Mouse (Mus musculus) CH12.LX (cell line): ENCODE measurements around the gene Ripk1. TPM values are rescaled to one million over a fixed set of nuclear protein-coding genes. Genes with fewer than 3 reads are reported as not detected.
"Not testable (repeated sequence)": the region's sequence is repeated elsewhere in the genome, so short reads cannot be mapped to it uniquely, and the experiment has no call there.

Source experiments
- DNase-seq: peaks from one replicate; pipeline ENCODE4 v3.0.0-alpha.2; 2013; ENCODE audit errors: extremely low read depth
- H3K27ac ChIP-seq: 2 replicates; pipeline ENCODE4 v1.5.1; 2012; ENCODE audit warnings: low read depth, mild to moderate bottlenecking, control low read depth, moderate library complexity; ENCODE audit not compliant: insufficient read depth
- H3K27me3 ChIP-seq: replicated peaks from 2 replicates; pipeline ENCODE3; 2012; ENCODE audit warnings: inconsistent platforms
- H3K36me3 ChIP-seq, 2 experiments: replicated peaks in 1 of 2; 2 replicates each; pipeline versions ENCODE3 to v1.6.1; 2012; ENCODE audit warnings: inconsistent platforms in 1 of 2, low read length in 1 of 2, mild to moderate bottlenecking in 1 of 2, mixed read lengths in 1 of 2, moderate library complexity in 1 of 2; ENCODE audit not compliant: control insufficient read depth in 1 of 2, insufficient read depth in 1 of 2
- H3K4me1 ChIP-seq, 2 experiments: 2 replicates each; pipeline ENCODE4 v1.6.1; 2012; ENCODE audit warnings: inconsistent platforms in 1 of 2, moderate library complexity in 1 of 2; ENCODE audit not compliant: insufficient read depth in 2 of 2, control insufficient read depth in 1 of 2
- H3K4me2 ChIP-seq: 2 replicates; pipeline ENCODE4 v1.6.1; 2012; ENCODE audit warnings: low read depth, mild to moderate bottlenecking, control low read depth; ENCODE audit not compliant: poor library complexity, insufficient read depth, severe bottlenecking
- H3K4me3 ChIP-seq, 3 experiments: fragments of 150-350 bp in 1 of 3; sonication (generic) in 1 of 3; replicated peaks in 1 of 3; 2 replicates each; pipeline versions ENCODE3 to v1.5.1; 2011 to 2012; ENCODE audit warnings: low read depth in 2 of 3, low read length in 2 of 3, mild to moderate bottlenecking in 2 of 3, moderate library complexity in 2 of 3, control low read depth in 1 of 3, improper control_type of control experiment in 1 of 3, inconsistent platforms in 1 of 3, mixed read lengths in 1 of 3; ENCODE audit not compliant: poor library complexity in 1 of 3
- H3K79me2 ChIP-seq: replicated peaks from 2 replicates; pipeline ENCODE4 v1.6.1; 2012; ENCODE audit warnings: mild to moderate bottlenecking, moderate library complexity; ENCODE audit not compliant: control insufficient read depth, poor library complexity, insufficient read depth, severe bottlenecking; ENCODE audit errors: extremely low read depth
- H3K9ac ChIP-seq: 2 replicates; pipeline ENCODE4 v1.6.1; 2012; ENCODE audit warnings: low read depth, mild to moderate bottlenecking, control low read depth, moderate library complexity; ENCODE audit not compliant: insufficient read depth
- H3K9me3 ChIP-seq: replicated peaks from 2 replicates; pipeline ENCODE3; 2012; ENCODE audit warnings: low read length, inconsistent platforms, mixed read lengths
- MAZ ChIP-seq: IDR thresholded peaks from 2 replicates; pipeline ENCODE4 v1.6.1; 2012; ENCODE audit warnings: low read depth, mild to moderate bottlenecking, inconsistent platforms, low read length, improper control_type of control experiment, moderate library complexity
- POLR2AphosphoS2 ChIP-seq: IDR thresholded peaks from 2 replicates; pipeline ENCODE4 v1.6.1; 2011; ENCODE audit warnings: low read depth, low read length, improper control_type of control experiment
- ZC3H11A ChIP-seq: IDR thresholded peaks from 2 replicates; pipeline ENCODE4 v1.6.1; 2012; ENCODE audit warnings: low read depth, mild to moderate bottlenecking, inconsistent platforms, low read length, improper control_type of control experiment
- ZNF384 ChIP-seq: IDR thresholded peaks from 2 replicates; pipeline ENCODE4 v1.6.1; 2012; ENCODE audit warnings: low read depth, low read length, improper control_type of control experiment, inconsistent platforms
- dilution Hi-C: fragments of 300-500 bp; cut with MboI; formaldehyde crosslinking; loops from 2 replicates; pipeline ENCODE4 v1.14.3; 2020; ENCODE audit warnings: low sequenced_read_pairs; ENCODE audit not compliant: extremely low pct_unique_long_range_greater_than_20kb, extremely low pct_ligation_motif_present
- in situ Hi-C: fragments of 300-500 bp; cut with MboI; formaldehyde crosslinking; loops from 3 replicates; pipeline ENCODE4 v1.14.3; 2019; ENCODE audit warnings: low sequenced_read_pairs, low pct_ligation_motif_present, low pct_unique_long_range_greater_than_20kb, mixed read lengths
- polyA plus RNA-seq: library from polyadenylated mRNA; unstranded; fragments of >175 nt; gene quantifications from 2 replicates; pipeline ENCODE4 v1.2.1, GENCODE M21; 2012; ENCODE audit warnings: low read depth; ENCODE audit not compliant: insufficient read length
- total RNA-seq, 2 experiments: library from RNA; depleted of rRNA; stranded (reverse); fragments of 300-350 nt in 1 of 2; fragments of >200 nt in 1 of 2; gene quantifications; 2 replicates each; pipeline ENCODE4 v1.2.3; 2012 to 2014

The Ripk1 gene
- total and polyA plus RNA-seq, 3 experiments = 13.1 to 18.6 (median 16.6) TPM

DNA sequence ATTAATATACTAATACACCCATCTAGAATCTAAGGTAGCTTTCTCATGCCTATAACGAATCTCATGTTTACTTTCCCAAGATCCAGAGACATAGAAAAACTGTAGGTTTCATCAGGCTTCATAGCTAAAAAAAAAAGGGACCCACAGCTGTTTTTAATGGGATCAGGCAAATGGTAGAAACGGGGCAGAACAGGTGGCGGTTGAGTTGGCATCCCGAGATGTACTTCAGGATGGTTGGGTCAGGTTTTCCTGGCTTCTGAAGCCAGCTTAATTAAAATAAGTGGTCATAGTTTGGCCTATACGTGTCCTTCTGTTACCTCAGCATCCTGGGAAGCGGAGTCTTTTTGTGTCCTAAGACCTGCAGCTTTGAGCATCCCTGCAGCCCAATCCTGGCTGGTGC lies 69.7 kb downstream of the Ripk1 start:
- dilution Hi-C loops = no loop called here
- Histone ChIP-seq H3K27me3 (no peaks in the 10 kb centered on the region), H3K4me2 (no peak overlapping the region), H3K4me3 (no peak overlapping the region), H3K27ac (no peak overlapping the region), H3K9ac (no peak overlapping the region), H3K79me2 (no peaks in the 10 kb centered on the region), H3K4me1 (peaks cover 5 to 6% of the 10 kb centered on the region in 2 experiments), H3K9me3 (no peaks in the 10 kb centered on the region), H3K36me3 (peaks cover 12 to 24% of the 10 kb centered on the region in 2 experiments)
- no peak for DNase-seq
- TF ChIP-seq MAZ (no peak), ZNF384 (no peak), POLR2AphosphoS2 (no peak)
- in situ Hi-C loops = no loop called here

DNA sequence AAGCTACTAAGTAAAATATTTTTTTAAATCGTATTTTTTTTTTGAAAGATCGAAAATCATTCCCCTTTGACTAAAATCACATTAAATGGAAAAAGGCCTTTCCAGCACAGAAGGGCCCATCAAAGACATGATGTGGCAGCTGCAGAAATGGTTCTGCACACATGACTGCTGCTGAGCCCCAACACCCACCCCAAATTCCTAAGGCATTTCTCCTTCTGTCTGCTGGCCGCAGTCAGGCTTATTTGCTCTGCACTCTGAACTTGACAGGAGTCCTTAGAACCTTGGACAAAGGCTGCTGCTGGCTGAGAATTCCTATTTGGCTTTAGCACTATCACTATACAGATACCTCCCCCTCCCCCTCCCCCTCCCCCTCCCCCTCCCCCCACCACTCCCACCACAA lies 70.7 kb downstream of the Ripk1 start:
- Histone ChIP-seq H3K27ac (no peak overlapping the region), H3K36me3 (peaks cover 12 to 24% of the 10 kb centered on the region in 2 experiments), H3K27me3 (no peaks in the 10 kb centered on the region), H3K79me2 (no peaks in the 10 kb centered on the region), H3K4me3 (no peak overlapping the region), H3K9ac (no peak overlapping the region), H3K9me3 (no peaks in the 10 kb centered on the region), H3K4me2 (no peak overlapping the region), H3K4me1 (peaks cover 8 to 10% of the 10 kb centered on the region in 2 experiments)
- DNase-seq = no peak
- in situ Hi-C loops (no loop called here), dilution Hi-C loops (no loop called here)
- no peak for TF ChIP-seq ZC3H11A

DNA sequence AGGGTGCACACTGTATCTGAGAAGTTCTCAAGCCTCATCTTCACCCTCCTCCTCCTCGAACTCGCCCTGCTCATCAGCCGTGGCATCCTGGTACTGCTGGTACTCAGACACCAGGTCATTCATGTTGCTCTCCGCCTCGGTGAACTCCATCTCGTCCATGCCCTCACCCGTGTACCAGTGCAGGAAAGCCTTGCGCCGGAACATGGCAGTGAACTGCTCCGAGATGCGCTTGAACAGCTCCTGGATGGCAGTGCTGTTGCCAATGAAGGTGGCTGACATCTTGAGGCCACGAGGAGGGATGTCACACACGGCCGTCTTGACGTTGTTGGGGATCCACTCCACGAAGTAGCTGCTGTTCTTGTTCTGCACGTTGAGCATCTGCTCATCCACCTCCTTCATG lies 72.3 kb downstream of the Ripk1 start:
- H3K27me3 ChIP-seq, H3K4me2 ChIP-seq, H3K27ac ChIP-seq, DNase-seq, in situ Hi-C loops, H3K79me2 ChIP-seq, dilution Hi-C loops, H3K4me3 ChIP-seq, H3K9ac ChIP-seq, H3K9me3 ChIP-seq: not testable (repeated sequence)
- Histone ChIP-seq H3K36me3 (peaks cover 12 to 20% of the 10 kb centered on the region in 2 experiments), H3K4me1 (peaks cover 8 to 19% of the 10 kb centered on the region in 2 experiments)

DNA sequence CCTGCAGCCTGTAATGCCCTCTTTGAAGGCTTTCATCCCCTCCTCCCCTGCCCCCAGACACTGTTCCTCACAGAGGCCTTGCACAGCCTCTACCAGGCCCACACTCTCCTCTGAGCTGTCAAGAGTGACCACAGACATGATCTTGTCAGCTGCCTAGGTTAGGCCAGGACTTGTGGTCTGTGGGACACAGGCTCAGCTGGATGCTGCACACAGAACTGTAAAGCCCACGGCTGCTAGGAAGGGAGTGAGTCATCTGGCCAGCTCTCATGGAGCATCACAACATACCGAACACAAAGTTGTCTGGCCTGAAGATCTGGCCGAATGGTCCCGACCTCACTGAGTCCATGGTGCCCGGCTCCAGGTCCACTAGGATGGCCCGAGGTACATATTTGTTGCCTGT lies 73.7 kb downstream of the Ripk1 start:
- H3K79me2 ChIP-seq, in situ Hi-C loops, H3K9ac ChIP-seq, H3K9me3 ChIP-seq, H3K27ac ChIP-seq, H3K4me3 ChIP-seq, dilution Hi-C loops, DNase-seq, H3K4me2 ChIP-seq, H3K27me3 ChIP-seq: not testable (repeated sequence)
- H3K4me1 ChIP-seq = peaks cover 8 to 19% of the 10 kb centered on the region in 2 experiments
- peaks cover 12 to 15% of the 10 kb centered on the region in 2 experiments for H3K36me3 ChIP-seq
